Mouse (Mus musculus) ES-E14 (cell line): Measurements from ENCODE around the gene Nupr1l. TPM values are rescaled to one million over a fixed set of nuclear protein-coding genes. Genes with fewer than 3 reads are reported as not detected.

ENCODE experiments used
- DNase-seq: peaks from one replicate; pipeline ENCODE4 v3.0.0-alpha.2; 2013; ENCODE audit warnings: low read depth, low spot score
- H3K27ac ChIP-seq: 2 replicates; pipeline ENCODE4 v1.5.1; 2012; ENCODE audit warnings: low read depth, mild to moderate bottlenecking, low read length, moderate library complexity, mixed read lengths; ENCODE audit not compliant: poor library complexity, insufficient read depth, severe bottlenecking
- H3K36me3 ChIP-seq: 2 replicates; pipeline ENCODE4 v1.6.1; 2012; ENCODE audit warnings: mild to moderate bottlenecking, low read length, moderate library complexity, mixed read lengths; ENCODE audit not compliant: control insufficient read depth, poor library complexity, insufficient read depth, severe bottlenecking
- H3K4me1 ChIP-seq, 2 experiments: fragments of 150-350 bp in 1 of 2; sonication (generic) in 1 of 2; 2 replicates each; pipeline ENCODE4 v1.6.1; 2012; ENCODE audit warnings: low read length in 2 of 2, mild to moderate bottlenecking in 1 of 2, mixed read lengths in 1 of 2; ENCODE audit not compliant: control insufficient read depth in 2 of 2, insufficient read depth in 2 of 2, poor library complexity in 1 of 2
- H3K4me3 ChIP-seq, 2 experiments: fragments of 150-350 bp in 1 of 2; sonication (generic) in 1 of 2; 2 replicates each; pipeline ENCODE4 v1.5.1; 2012; ENCODE audit warnings: low read length in 2 of 2, low read depth in 1 of 2, mild to moderate bottlenecking in 1 of 2, mixed read lengths in 1 of 2; ENCODE audit not compliant: insufficient read depth in 1 of 2, poor library complexity in 1 of 2, severe bottlenecking in 1 of 2
- H3K9ac ChIP-seq: 2 replicates; pipeline ENCODE4 v1.6.1; 2012; ENCODE audit warnings: low read depth, mild to moderate bottlenecking, low read length, mixed read lengths; ENCODE audit not compliant: poor library complexity, insufficient read depth, severe bottlenecking
- H3K9me3 ChIP-seq: fragments of 150-350 bp; sonication (generic); 2 replicates; pipeline ENCODE4 v1.6.1; 2012; ENCODE audit warnings: low read depth, mild to moderate bottlenecking, low read length; ENCODE audit not compliant: control insufficient read depth, insufficient read depth
- CHD2 ChIP-seq: IDR thresholded peaks from 2 replicates; pipeline ENCODE4 v1.6.1; 2014; ENCODE audit warnings: mild to moderate bottlenecking, low read depth, low read length, inconsistent platforms
- HCFC1 ChIP-seq: IDR thresholded peaks from 2 replicates; pipeline ENCODE4 v1.6.1; 2012; ENCODE audit warnings: low read length, inconsistent platforms, borderline replicate concordance; ENCODE audit not compliant: insufficient read depth
- MAFK ChIP-seq: IDR thresholded peaks from 2 replicates; pipeline ENCODE4 v1.6.1; 2014; ENCODE audit warnings: mild to moderate bottlenecking, low read depth, low read length, inconsistent platforms; ENCODE audit not compliant: insufficient read depth
- ZC3H11A ChIP-seq: IDR thresholded peaks from 2 replicates; pipeline ENCODE4 v1.6.1; 2012; ENCODE audit warnings: low read depth, mild to moderate bottlenecking, inconsistent platforms, low read length, borderline replicate concordance
- ZNF384 ChIP-seq: IDR thresholded peaks from 2 replicates; pipeline ENCODE4 v1.6.1; 2012; ENCODE audit warnings: low read depth, low read length, inconsistent platforms
- in situ Hi-C, 2 experiments: fragments of 600-800 bp; cut with MboI; formaldehyde crosslinking; loops; one replicate each; pipeline ENCODE4 v1.15.1; 2025; ENCODE audit warnings: low sequenced_read_pairs in 2 of 2, inconsistent platforms in 1 of 2; ENCODE audit not compliant: unreplicated experiment in 2 of 2
- total RNA-seq: library from RNA; depleted of rRNA; stranded (reverse); fragments of 300-350 nt; gene quantifications from 2 replicates; pipeline ENCODE4 v1.2.3, GENCODE M21; 2012; rRNA removed

Gene Nupr1l
- total RNA-seq, 1 experiment, result 2.9 TPM

- no peak for DNase-seq
- no peak overlapping the region for H3K27ac ChIP-seq
- no peak overlapping the region for H3K4me3 ChIP-seq
- H3K4me1 ChIP-seq, result peaks cover 3 to 4% of the 10 kb centered on the region in 2 experiments; a peak in 2 of 4 replicates
- in situ Hi-C loops, result no loop called here
- no peaks in the 10 kb centered on the region for H3K9me3 ChIP-seq
- H3K36me3 ChIP-seq, result no peaks in the 10 kb centered on the region; the same call in 1 of the 2 replicates
- TF ChIP-seq CHD2, result no peak
- TF ChIP-seq MAFK, result no peak
- no peak for TF ChIP-seq HCFC1
- TF ChIP-seq ZC3H11A, result no peak
- H3K9ac ChIP-seq, result no peak overlapping the region
Measured at GRCm38 (mm10) chr5:129955792-129956191, 47.5 kb downstream of the Nupr1l start.

DNA sequence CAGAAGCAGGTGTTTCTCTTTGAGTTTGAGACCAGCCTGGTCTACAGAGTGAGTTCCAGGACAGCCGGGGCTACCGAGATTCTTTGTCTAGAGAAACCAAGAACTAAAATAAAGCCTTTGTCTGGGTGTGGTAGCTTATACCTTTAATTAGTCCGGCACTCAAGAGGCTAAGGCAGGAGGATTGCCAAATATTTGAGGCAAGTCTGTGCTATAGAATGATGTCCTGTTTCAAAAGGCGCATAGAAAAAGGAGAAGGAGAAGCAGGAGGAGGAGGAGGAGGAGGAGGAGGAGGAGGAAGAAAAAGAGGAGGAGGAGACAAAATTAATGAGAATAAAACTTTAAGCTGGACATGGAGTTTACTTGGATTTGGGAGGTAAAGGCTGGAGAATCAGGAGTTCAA lies 54.9 kb downstream of the Nupr1l start:
- Histone ChIP-seq H3K4me1 (peaks cover 9% of the 10 kb centered on the region in 2 experiments), H3K9ac (no peak overlapping the region), H3K9me3 (no peaks in the 10 kb centered on the region), H3K36me3 (no peaks in the 10 kb centered on the region), H3K4me3 (no peak overlapping the region), H3K27ac (no peak overlapping the region)
- DNase-seq, result no peak
- TF ChIP-seq MAFK (no peak), ZC3H11A (no peak), CHD2 (no peak), HCFC1 (no peak), ZNF384 (no peak)
- in situ Hi-C loops, result no loop called here

Other genes with a start within 250 kb of the Nupr1l start
- gene Zfp11, start 238.4 kb upstream of the Nupr1l start, total RNA-seq, result 1.2 and 1.6 TPM in 2 replicates
- 0.27 and 0.69 TPM in 2 replicates for gene Sept14, start 200.0 kb upstream of the Nupr1l start, total RNA-seq
- gene Mrps17, start 193.0 kb upstream of the Nupr1l start, total RNA-seq, result 142 and 147 TPM in 2 replicates
- 25.1 and 32.3 TPM in 2 replicates for gene Nipsnap2, start 183.5 kb upstream of the Nupr1l start, total RNA-seq
- gene Psph, start 121.1 kb upstream of the Nupr1l start, total RNA-seq, result 54.9 and 83.0 TPM in 2 replicates
- 156 and 213 TPM in 2 replicates for gene Sumf2, start 61.6 kb upstream of the Nupr1l start, total RNA-seq
- 738 and 874 TPM in 2 replicates for gene Chchd2, start 21.1 kb upstream of the Nupr1l start, total RNA-seq
- 15.7 and 16.6 TPM in 2 replicates for gene Zbed5, start 12.8 kb upstream of the Nupr1l start, total RNA-seq
- 6.4 and 7.2 TPM in 2 replicates for gene Phkg1, start 10.0 kb upstream of the Nupr1l start, total RNA-seq
- gene Vkorc1l1, start 33.4 kb downstream of the Nupr1l start, total RNA-seq, result 48.1 and 58.9 TPM in 2 replicates
- 29.0 and 53.5 TPM in 2 replicates for gene Gusb, start 94.5 kb downstream of the Nupr1l start, total RNA-seq
- gene Asl, start 120.7 kb downstream of the Nupr1l start, total RNA-seq, result 27.2 and 31.8 TPM in 2 replicates
- 21.1 and 30.8 TPM in 2 replicates for gene Crcp, start 120.8 kb downstream of the Nupr1l start, total RNA-seq
- 51.4 and 59.9 TPM in 2 replicates for gene Tpst1, start 164.8 kb downstream of the Nupr1l start, total RNA-seq
- 1.0 and 1.2 TPM in 2 replicates for gene Kctd7, start 236.3 kb downstream of the Nupr1l start, total RNA-seq